Mouse (Mus musculus) midbrain, postnatal 0 days (tissue): Measurements from ENCODE around the gene Map3k12. TPM values are rescaled to one million over a fixed set of nuclear protein-coding genes. Genes with fewer than 3 reads are reported as not detected.
A peak's percentile ranks its signal among the peaks of the same experiment; 100 is the strongest.

Source experiments
- ATAC-seq: fragments of 200-750 bp; cut with Nextera tagmentation; 2 replicates; pipeline ENCODE4 v1.8.0; 2017; ENCODE audit warnings: moderate number of reproducible peaks, mild to moderate bottlenecking, moderate TSS enrichment, moderate library complexity; ENCODE audit not compliant: low FRiP score
- DNase-seq: peaks from one replicate; pipeline ENCODE4 v3.0.0-alpha.2; 2015; ENCODE audit warnings: low spot score
- H3K27ac ChIP-seq: fragments of 300-500 bp; sonication (generic); 2 replicates; pipeline ENCODE4 v1.5.1; 2014; ENCODE audit warnings: low read depth, mild to moderate bottlenecking, low read length, mixed read lengths
- H3K27me3 ChIP-seq: fragments of 300-500 bp; sonication (generic); 2 replicates; pipeline ENCODE4 v1.6.1; 2014; ENCODE audit warnings: low read length, control low read depth, mixed read lengths; ENCODE audit not compliant: insufficient read depth
- H3K36me3 ChIP-seq: fragments of 300-500 bp; sonication (generic); 2 replicates; pipeline ENCODE4 v1.6.1; 2014; ENCODE audit warnings: low read length, control low read depth, mixed read lengths; ENCODE audit not compliant: insufficient read depth
- H3K4me1 ChIP-seq: fragments of 300-500 bp; sonication (generic); 2 replicates; pipeline ENCODE4 v1.6.1; 2014; ENCODE audit warnings: mild to moderate bottlenecking, control low read depth, antibody characterized with exemption, low read length, mixed read lengths; ENCODE audit not compliant: insufficient read depth
- H3K4me2 ChIP-seq: fragments of 300-500 bp; sonication (generic); 2 replicates; pipeline ENCODE4 v1.6.1; 2014; ENCODE audit warnings: low read depth, mild to moderate bottlenecking, low read length, mixed read lengths; ENCODE audit not compliant: poor library complexity, severe bottlenecking
- H3K4me3 ChIP-seq: fragments of 300-500 bp; sonication (generic); 2 replicates; pipeline ENCODE4 v1.5.1; 2014; ENCODE audit warnings: low read depth, mild to moderate bottlenecking, low read length, moderate library complexity
- H3K9ac ChIP-seq: fragments of 300-500 bp; sonication (generic); replicated peaks from 2 replicates; pipeline ENCODE4 v1.6.1; 2014; ENCODE audit warnings: mild to moderate bottlenecking, low read length, moderate library complexity, mixed read lengths; ENCODE audit not compliant: poor library complexity, severe bottlenecking
- H3K9me3 ChIP-seq: fragments of 300-500 bp; sonication (generic); 2 replicates; pipeline ENCODE4 v1.6.1; 2016; ENCODE audit warnings: low read length, control low read depth
- CTCF ChIP-seq: IDR thresholded peaks from 2 replicates; pipeline ENCODE4 v1.5.1; 2016; ENCODE audit warnings: antibody characterized with exemption, mild to moderate bottlenecking
- WGBS: fragments of 180-500 bp; shearing (Covaris S2); extraction: QIAGEN DNeasy Blood & Tissue Kit; methylation state at CpG from one replicate; pipeline ENCODE4 v1.1.7; 2014; 5-methylcytosine and 5-hydroxymethylcytosine counted together
- polyA plus RNA-seq: library from polyadenylated mRNA; unstranded; fragments of >200 nt; fragmentation: Nextera tagmentation; extraction: Ambion mirVana; gene quantifications from 2 replicates; pipeline ENCODE4 v1.2.1, GENCODE M21; 2015
- total RNA-seq: library from RNA; depleted of rRNA; stranded (reverse); fragments of >200 nt; gene quantifications from 2 replicates; pipeline ENCODE4 v1.2.3, GENCODE M21; 2014

Gene Map3k12
- total and polyA plus RNA-seq, 2 experiments from 2014 or later = 49.7 to 73.3 TPM

DNA sequence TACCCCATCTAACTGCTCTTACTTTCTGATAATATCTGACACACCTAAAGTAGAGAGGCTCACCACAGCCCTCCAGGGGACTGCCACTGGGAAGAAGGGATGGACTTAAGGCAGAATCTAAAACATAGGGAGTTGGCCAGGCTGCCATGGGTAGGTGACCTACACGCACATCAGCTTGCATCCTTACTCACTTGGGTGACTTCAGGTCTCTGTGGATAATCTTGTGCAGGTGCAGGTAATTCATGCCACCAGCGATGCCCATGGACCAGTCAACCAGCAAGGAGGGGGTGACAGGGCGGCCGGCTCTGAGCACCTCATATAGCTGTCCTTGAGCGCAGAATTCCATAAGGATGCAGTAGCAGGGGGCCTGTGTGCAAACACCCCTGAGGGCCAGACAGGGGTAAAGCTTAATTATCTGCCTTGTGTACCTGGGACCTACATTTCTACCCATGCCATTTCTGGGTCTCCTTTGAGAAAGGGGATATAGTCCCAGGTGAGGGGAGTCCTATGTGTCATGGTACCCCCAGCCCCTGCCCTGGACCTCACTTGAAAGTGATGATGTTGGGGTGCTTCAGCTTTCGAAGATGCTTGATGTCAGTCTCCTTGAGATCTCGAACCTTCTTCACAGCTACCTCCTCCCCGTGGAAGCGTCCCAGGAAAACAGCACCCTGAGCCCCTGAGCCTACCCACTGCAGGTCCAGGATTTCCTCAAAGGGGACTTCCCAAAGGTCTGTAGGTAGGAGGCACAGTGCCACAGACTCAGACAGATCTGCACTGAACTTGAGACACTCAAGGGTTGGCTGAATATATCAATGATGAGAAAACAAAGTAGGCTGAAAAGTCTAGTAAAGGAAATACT is 12.7 kb downstream of the Map3k12 start:
- 89% methylated on average over 9 of the region's 9 CpGs for WGBS
- ATAC-seq = no peak
- no peak for TF ChIP-seq CTCF

GRCm38 (mm10) chr15:102503447-102503846 is 13.4 kb downstream of the Map3k12 start, which contains the start of gene Gm10337:
Gm10337 (plus strand) TSS chr15:102503722.
- ATAC-seq = no peak
- H3K27me3 ChIP-seq = no peaks in the 10 kb centered on the region
- TF ChIP-seq CTCF = no peak
- no peak for DNase-seq
- H3K4me1 ChIP-seq = no peaks in the 10 kb centered on the region
- H3K36me3 ChIP-seq = peaks cover 69% of the 10 kb centered on the region
- H3K9me3 ChIP-seq = no peaks in the 10 kb centered on the region
- no peak within 1 kb of the TSS for H3K9ac ChIP-seq
- no peak within 1 kb of the TSS for H3K4me2 ChIP-seq
- no peak within 1 kb of the TSS for H3K4me3 ChIP-seq
- 100% methylated on average over 1 of the region's 1 CpGs for WGBS
- H3K27ac ChIP-seq = no peak within 1 kb of the TSS

More for the DNA sequence above, 12.7 kb downstream of the Map3k12 start:
- Histone ChIP-seq H3K4me3 (no peak overlapping the region), H3K9me3 (no peaks in the 10 kb centered on the region), H3K27me3 (no peaks in the 10 kb centered on the region), H3K4me1 (no peaks in the 10 kb centered on the region), H3K9ac (no peak overlapping the region), H3K27ac (no peak overlapping the region), H3K36me3 (peaks cover 67% of the 10 kb centered on the region), H3K4me2 (no peak overlapping the region)
- DNase-seq = no peak

GRCm38 (mm10) chr15:102502254-102502840 is 14.5 kb downstream of the Map3k12 start:
- no peak overlapping the region for H3K4me2 ChIP-seq
- DNase-seq (no peak), ATAC-seq (no peak)
- 69% methylated on average over 9 of the region's 9 CpGs for WGBS
- TF ChIP-seq CTCF = no peak
- H3K4me3 ChIP-seq = no peak overlapping the region
- H3K36me3 ChIP-seq = peaks cover 65% of the 10 kb centered on the region
- H3K4me1 ChIP-seq = no peaks in the 10 kb centered on the region
- H3K9me3 ChIP-seq = no peaks in the 10 kb centered on the region
- no peak overlapping the region for H3K27ac ChIP-seq
- H3K27me3 ChIP-seq = no peaks in the 10 kb centered on the region
- H3K9ac ChIP-seq = no peak overlapping the region

- no peaks in the 10 kb centered on the region for H3K9me3 ChIP-seq
- no peak overlapping the region for H3K4me2 ChIP-seq
- H3K4me1 ChIP-seq = no peaks in the 10 kb centered on the region
- H3K9ac ChIP-seq = no peak overlapping the region
- WGBS = 84% methylated on average over 19 of the region's 19 CpGs
- peak; percentile 8; the same call in 1 of the 2 replicates for ATAC-seq
- no peaks in the 10 kb centered on the region for H3K27me3 ChIP-seq
- no peak for TF ChIP-seq CTCF
- DNase-seq = no peak
- H3K4me3 ChIP-seq = no peak overlapping the region
- peaks cover 65% of the 10 kb centered on the region for H3K36me3 ChIP-seq
- no peak overlapping the region for H3K27ac ChIP-seq
These were observed 15.6 kb downstream of the Map3k12 start for GRCm38 (mm10) chr15:102501084-102501814.

- Histone ChIP-seq H3K4me3 (no peak overlapping the region), H3K9me3 (no peaks in the 10 kb centered on the region), H3K27me3 (no peaks in the 10 kb centered on the region), H3K4me2 (no peak overlapping the region), H3K27ac (no peak overlapping the region), H3K9ac (no peak overlapping the region), H3K36me3 (peaks cover 65% of the 10 kb centered on the region), H3K4me1 (no peaks in the 10 kb centered on the region)
- DNase-seq = no peak
- WGBS = 89% methylated on average over 5 of the region's 5 CpGs
- no peak for TF ChIP-seq CTCF
- ATAC-seq = no peak
These were observed 16.4 kb downstream of the Map3k12 start for GRCm38 (mm10) chr15:102500479-102500878.
